Comparison of ENCODE assay signal across 9 mouse cellular contexts in genomic region chr19:59342964-59343363, GRCm38 (mm10). TPM values are rescaled to one million over a fixed set of nuclear protein-coding genes. Genes with fewer than 3 reads are reported as not detected.
A peak's percentile ranks its signal among the peaks of the same experiment; 100 is the strongest.
DNase-seq lines count a peak whose midpoint lies in the region; ATAC-seq and TF ChIP-seq lines count a peak whose summit lies in the region.
"Had no signal": no experiment of that assay in that cellular context is flagged by ENCODE, and none has a peak within 500 bp of the region (broad histone marks: within the 10 kb centered on the region; RNA-seq: fewer than 3 reads in every experiment).

No protein-coding gene starts in this region.

- no peak overlapping the region for H3K27ac ChIP-seq in heart, embryonic 10.5 days
- no peak overlapping the region for H3K27ac ChIP-seq in heart, adult 2 months
- H3K27ac ChIP-seq in hindbrain, embryonic 13.5 days = no peak overlapping the region
- H3K27ac ChIP-seq in midbrain, embryonic 10.5 days (replicated peaks) = no peak overlapping the region

- intact Hi-C loops in heart, adult 2 months (cut with DNase I) = loop anchor here (10.0 kb wide), 1 partner anchor 398 kb away; the partner anchor contains the start of genes Eno4 and Hspa12a

- H3K27me3 ChIP-seq in heart, embryonic 10.5 days (ENCODE audit: insufficient read depth, poor library complexity, severe bottlenecking) = peaks cover 3% of the 10 kb centered on the region
- H3K27me3 ChIP-seq in heart, adult 2 months (ENCODE audit: control insufficient read depth, insufficient read depth, low read length) = no peaks in the 10 kb centered on the region
- H3K27me3 ChIP-seq in G1E (ENCODE audit: insufficient read depth, low read length) = no peaks in the 10 kb centered on the region
- H3K27me3 ChIP-seq in hindbrain, embryonic 13.5 days = no peaks in the 10 kb centered on the region
- no peaks in the 10 kb centered on the region for H3K27me3 ChIP-seq in midbrain, embryonic 10.5 days (ENCODE audit: low read depth, poor library complexity, severe bottlenecking)

- H3K79me2 ChIP-seq in heart, adult 2 months (replicated peaks; ENCODE audit: control insufficient read depth, insufficient read depth, low read length) = peaks cover 5% of the 10 kb centered on the region

- peaks cover 38% of the 10 kb centered on the region for H3K4me1 ChIP-seq in heart, embryonic 10.5 days
- peaks cover 3% of the 10 kb centered on the region for H3K4me1 ChIP-seq in heart, adult 2 months (ENCODE audit: control insufficient read depth, insufficient read depth, low read length)
- peaks cover 60% of the 10 kb centered on the region for H3K4me1 ChIP-seq in G1E (ENCODE audit: insufficient read depth, low read depth, low read length)
- H3K4me1 ChIP-seq in hindbrain, embryonic 13.5 days (replicated peaks) = peaks cover 42% of the 10 kb centered on the region
- peaks cover 58% of the 10 kb centered on the region for H3K4me1 ChIP-seq in midbrain, embryonic 10.5 days

- no peak for TF ChIP-seq CTCF in heart, adult 2 months (IDR thresholded peaks at IDR 0.05)
- no peak for TF ChIP-seq CTCF in G1E (IDR thresholded peaks at IDR 0.05; ENCODE audit: low read depth, low read length)

- H3K4me2 ChIP-seq in hindbrain, embryonic 13.5 days = peak overlapping the region; percentile 100

- no peak for TF ChIP-seq EP300 in heart, adult 2 months (IDR thresholded peaks at IDR 0.05; ENCODE audit: insufficient read depth, low read depth, low read length)

- 48% methylated on average over 2 of the region's 2 CpGs for WGBS in heart, embryonic 10.5 days
- WGBS in heart, adult 2 months = 36% methylated on average over 2 of the region's 2 CpGs
- 41% methylated on average over 2 of the region's 2 CpGs for whole genome bisulfite sequencing in hindbrain, embryonic 13.5 days
- WGBS in midbrain, embryonic 10.5 days = 31% methylated on average over 2 of the region's 2 CpGs

- DNase-seq in heart, embryonic 10.5 days (ENCODE audit: low spot score) = no peak
- no peak for DNase-seq in heart, adult 2 months
- no peak for DNase-seq in G1E (ENCODE audit: low spot score)
- no peak for DNase-seq in midbrain, embryonic 10.5 days (ENCODE audit: low spot score)
- DNase-seq in right cerebral cortex, adult 2 months (ENCODE audit: low spot score in 2 of 2) = no peak
- DNase-seq in adrenal gland, adult 8-10 months = no peak
- no peak for DNase-seq in kidney, adult 9 months
- DNase-seq: kidney, adult 18-20 months had no signal

- H3K9me3 ChIP-seq in heart, embryonic 10.5 days = no peaks in the 10 kb centered on the region
- no peaks in the 10 kb centered on the region for H3K9me3 ChIP-seq in G1E (replicated peaks)
- H3K9me3 ChIP-seq in hindbrain, embryonic 13.5 days = no peaks in the 10 kb centered on the region
- no peaks in the 10 kb centered on the region for H3K9me3 ChIP-seq in midbrain, embryonic 10.5 days (replicated peaks)

- no peak overlapping the region; the same call in 1 of the 2 replicates for H3K9ac ChIP-seq in heart, adult 2 months (ENCODE audit: low read depth, low read length)
- 0 out of 2 replicates have a peak overlapping the region, but pooled peaks have one; percentile 19 for H3K9ac ChIP-seq in hindbrain, embryonic 13.5 days

- no peaks in the 10 kb centered on the region for H3K36me3 ChIP-seq in heart, embryonic 10.5 days
- H3K36me3 ChIP-seq in heart, adult 2 months (ENCODE audit: control insufficient read depth, insufficient read depth, low read length) = peaks cover 10% of the 10 kb centered on the region
- H3K36me3 ChIP-seq in G1E (replicated peaks) = peaks cover 12% of the 10 kb centered on the region
- no peaks in the 10 kb centered on the region for H3K36me3 ChIP-seq in hindbrain, embryonic 13.5 days
- peaks cover under 1% of the 10 kb centered on the region; the same call in 1 of the 2 replicates for H3K36me3 ChIP-seq in midbrain, embryonic 10.5 days

- ATAC-seq in G1E (ENCODE audit: extremely low read depth, insufficient number of reproducible peaks, low FRiP score, poor library complexity, severe bottlenecking) = no peak
- no peak for ATAC-seq in hindbrain, embryonic 13.5 days (ENCODE audit: low FRiP score)

- H3K4me3 ChIP-seq in heart, embryonic 10.5 days = peak overlapping the region; percentile 88
- no peak overlapping the region for H3K4me3 ChIP-seq in heart, adult 2 months
- peak overlapping the region; percentile 98; the same call in 1 of the 2 replicates for H3K4me3 ChIP-seq in G1E (ENCODE audit: low read depth, low read length)
- peak overlapping the region; percentile 92 for H3K4me3 ChIP-seq in hindbrain, embryonic 13.5 days
- peak overlapping the region; percentile 90 for H3K4me3 ChIP-seq in midbrain, embryonic 10.5 days

- TF ChIP-seq POLR2A in heart, adult 2 months (IDR thresholded peaks at IDR 0.05; ENCODE audit: insufficient read depth, low read depth, low read length) = no peak

RNA-seq across cellular contexts. Expression of gene Pdzd8, which starts 2.6 kb away (rescaled TPM):
- 9.0 and 10.8 TPM in 2 replicates for polyA plus RNA-seq in heart, embryonic 10.5 days (2016; fragmentation: Nextera tagmentation; extraction: Ambion mirVana)
- 10 to 100 TPM; 23.1 to 26.3 TPM for total RNA-seq in heart, adult 2 months (2021)
- 3.6 and 6.7 TPM in 2 replicates for polyA plus RNA-seq in heart, adult 2 months (2012; rRNA removed)
- total RNA-seq in G1E (2014; fragmentation: Nextera tagmentation) = 81.6 and 85.5 TPM in 2 replicates
- total RNA-seq in G1E (2017) = 35.1 and 40.0 TPM in 2 replicates
- 15.1 and 17.4 TPM in 2 replicates for polyA plus RNA-seq in G1E (2012)
- polyA plus RNA-seq in hindbrain, embryonic 13.5 days (2015; fragmentation: Nextera tagmentation; extraction: Ambion mirVana) = 9.1 and 10.4 TPM in 2 replicates
- 8.1 and 8.5 TPM in 2 replicates for polyA plus RNA-seq in midbrain, embryonic 10.5 days (2016; fragmentation: Nextera tagmentation; extraction: Ambion mirVana)
- 10 to 100 TPM; 31.1 to 37.7 (median 35.6) TPM for total RNA-seq in adrenal gland, adult 8-10 months (2022)

RNA-seq across cellular contexts. Expression of gene Rps12-ps3, which starts 20.9 kb away (rescaled TPM):
- 7.2 and 8.9 TPM in 2 replicates for polyA plus RNA-seq in heart, embryonic 10.5 days (2016; fragmentation: Nextera tagmentation; extraction: Ambion mirVana)
- 100 to 1,000 TPM; 251 to 301 TPM for total RNA-seq in heart, adult 2 months (2021)
- polyA plus RNA-seq in heart, adult 2 months (2012; rRNA removed) = 728 and 927 TPM in 2 replicates
- total RNA-seq in G1E (2014; fragmentation: Nextera tagmentation) (62.6 and 81.3 TPM in 2 replicates), G1E (2017) (402 and 406 TPM in 2 replicates)
- 33.9 and 53.3 TPM in 2 replicates for polyA plus RNA-seq in G1E (2012)
- 5.4 and 8.9 TPM in 2 replicates for polyA plus RNA-seq in hindbrain, embryonic 13.5 days (2015; fragmentation: Nextera tagmentation; extraction: Ambion mirVana)
- 4.5 and 17.0 TPM in 2 replicates for polyA plus RNA-seq in midbrain, embryonic 10.5 days (2016; fragmentation: Nextera tagmentation; extraction: Ambion mirVana)
- 100 to 1,000 TPM; 398 to 666 (median 560) TPM for total RNA-seq in adrenal gland, adult 8-10 months (2022)

Comparison
In these comparisons a context has a peak if more than half of its experiments do, and no peak if none do; other contexts are left out.
1. RNA of gene Rps12-ps3, which starts 20.9 kb away (polyA plus RNA-seq): 728 to 927 TPM in heart, adult 2 months; 33.9 to 53.3 TPM in G1E, 4.5 to 17.0 TPM in midbrain, embryonic 10.5 days, 5.4 to 8.9 TPM in hindbrain, embryonic 13.5 days and 7.2 to 8.9 TPM in heart, embryonic 10.5 days; every median in the first group is over 10 times any median in the second.